Mouse (Mus musculus) G1E (cell line): Measurements from ENCODE around the gene Bmp5.

ENCODE experiments used
- CTCF ChIP-seq: IDR thresholded peaks from 2 replicates; pipeline ENCODE4 v1.5.1; 2012; ENCODE audit warnings: low read depth, low read length, inconsistent platforms, mixed read lengths
- GATA2 ChIP-seq: IDR thresholded peaks from 2 replicates; pipeline ENCODE4 v1.6.1; 2012; ENCODE audit warnings: low read depth, low read length, inconsistent platforms, borderline replicate concordance
- POLR2AphosphoS5 ChIP-seq: IDR thresholded peaks from 2 replicates; pipeline ENCODE4 v1.6.1; 2012; ENCODE audit warnings: low read depth, low read length, inconsistent platforms; ENCODE audit not compliant: insufficient replicate concordance

DNA sequence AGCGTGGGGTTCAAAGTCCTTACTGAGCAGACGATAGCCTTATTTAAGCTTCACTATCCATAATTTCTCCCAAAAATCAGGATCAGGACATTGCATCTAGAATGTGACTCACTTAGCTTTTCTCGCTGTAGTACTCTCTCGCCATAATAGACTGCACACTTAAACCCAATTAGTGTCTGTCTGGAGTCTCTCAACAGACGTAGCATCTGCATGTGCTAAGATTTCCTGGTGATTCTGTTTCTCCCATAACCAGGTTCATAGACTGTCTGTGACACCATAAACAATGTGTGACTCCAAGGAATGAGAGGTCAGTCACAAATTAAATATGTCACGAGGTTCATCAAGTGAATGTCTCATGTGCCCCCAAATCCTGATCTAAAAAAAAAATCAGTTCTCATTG, 65.7 kb downstream of the Bmp5 start:
- TF ChIP-seq CTCF (no peak), POLR2AphosphoS5 (no peak), GATA2 (no peak)
